Mouse (Mus musculus) urinary bladder, adult 18-20 months (tissue): ENCODE data around the gene Ptprs.

Source experiments
- DNase-seq, 2 experiments: peaks; one replicate each; pipeline ENCODE4 v3.0.0; 2022; ENCODE audit warnings: low spot score in 2 of 2, mixed read lengths in 2 of 2

Ptprs gene

GRCm38 (mm10) chr17:56468380-56468779, 7.9 kb downstream of the Ptprs start:
- DNase-seq, result no peak

- no peak for DNase-seq
Measured at GRCm38 (mm10) chr17:56467456-56467884, 8.8 kb downstream of the Ptprs start.

- DNase-seq, result no peak
Measured at GRCm38 (mm10) chr17:56466747-56467146, 9.5 kb downstream of the Ptprs start.

GRCm38 (mm10) chr17:56464817-56465216, 11.5 kb downstream of the Ptprs start:
- no peak for DNase-seq

GRCm38 (mm10) chr17:56464345-56464744, 11.9 kb downstream of the Ptprs start:
- no peak for DNase-seq

- DNase-seq, result no peak
Measured at GRCm38 (mm10) chr17:56463500-56463899, 12.8 kb downstream of the Ptprs start.

- no peak for DNase-seq
Measured at GRCm38 (mm10) chr17:56462835-56463455, 13.3 kb downstream of the Ptprs start.

GRCm38 (mm10) chr17:56461771-56462743, 14.2 kb downstream of the Ptprs start:
- DNase-seq, result peak; percentile 98

- no peak for DNase-seq
Measured at GRCm38 (mm10) chr17:56460876-56461275, 15.4 kb downstream of the Ptprs start.

GRCm38 (mm10) chr17:56457442-56457841, 18.8 kb downstream of the Ptprs start:
- no peak for DNase-seq

- no peak for DNase-seq
Measured at GRCm38 (mm10) chr17:56456353-56456752, 19.9 kb downstream of the Ptprs start.

- DNase-seq, result no peak
Measured at GRCm38 (mm10) chr17:56453689-56454088, 22.6 kb downstream of the Ptprs start.

GRCm38 (mm10) chr17:56453251-56453650, 23.0 kb downstream of the Ptprs start:
- no peak for DNase-seq

GRCm38 (mm10) chr17:56447716-56448115, 28.6 kb downstream of the Ptprs start:
- DNase-seq, result peak in 1 of 2 experiments; percentile 45

GRCm38 (mm10) chr17:56445397-56445796, 30.9 kb downstream of the Ptprs start:
- no peak for DNase-seq

GRCm38 (mm10) chr17:56444771-56445170, 31.5 kb downstream of the Ptprs start:
- DNase-seq, result no peak

GRCm38 (mm10) chr17:56443341-56443795, 32.9 kb downstream of the Ptprs start:
- DNase-seq, result no peak

GRCm38 (mm10) chr17:56442316-56442715, 34.0 kb downstream of the Ptprs start:
- no peak for DNase-seq

- no peak for DNase-seq
Measured at GRCm38 (mm10) chr17:56439731-56440460, 36.4 kb downstream of the Ptprs start.

GRCm38 (mm10) chr17:56431582-56431981, 44.7 kb downstream of the Ptprs start:
- DNase-seq, result no peak

GRCm38 (mm10) chr17:56427857-56428256, 48.4 kb downstream of the Ptprs start:
- DNase-seq, result no peak

GRCm38 (mm10) chr17:56425941-56426340, 50.3 kb downstream of the Ptprs start:
- no peak for DNase-seq
